Mouse (Mus musculus): Measurements from ENCODE around the gene Slc8a3. TPM values are rescaled to one million over a fixed set of nuclear protein-coding genes. Genes with fewer than 3 reads are reported as not detected.

Slc8a3 gene
- total RNA-seq, 2 experiments from 2014 or later = 50.0 to 52.4 TPM

GRCm38 (mm10) chr12:81188423-81188822 is 144.6 kb downstream of the Slc8a3 start:
- DNase-seq (ENCODE audit: low spot score in 2 of 2) = no peak

DNA sequence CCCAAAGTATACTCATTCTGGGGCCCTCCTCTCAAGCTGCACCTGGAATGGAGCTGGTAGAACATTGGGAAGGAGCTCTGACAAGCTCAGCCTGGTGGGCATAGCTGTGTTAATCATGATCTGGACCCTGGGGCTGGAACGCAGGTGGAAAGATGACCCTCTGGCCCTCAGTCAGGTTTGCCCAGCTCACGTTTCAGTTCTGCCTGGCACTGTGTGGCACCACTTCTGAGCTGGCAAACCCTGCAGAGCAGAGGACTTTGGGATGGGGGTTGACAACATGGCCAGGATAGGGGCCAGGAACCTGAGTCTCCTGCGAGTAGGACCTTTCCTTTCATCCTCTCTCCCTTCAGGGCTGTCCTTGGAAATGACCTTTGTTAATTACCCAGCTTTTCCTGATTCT is 146.3 kb downstream of the Slc8a3 start:
- DNase-seq (ENCODE audit: low spot score in 2 of 2) = no peak

- no peak for DNase-seq (ENCODE audit: low spot score in 2 of 2)
Observed at GRCm38 (mm10) chr12:81186081-81186480, 146.9 kb downstream of the Slc8a3 start.

DNA sequence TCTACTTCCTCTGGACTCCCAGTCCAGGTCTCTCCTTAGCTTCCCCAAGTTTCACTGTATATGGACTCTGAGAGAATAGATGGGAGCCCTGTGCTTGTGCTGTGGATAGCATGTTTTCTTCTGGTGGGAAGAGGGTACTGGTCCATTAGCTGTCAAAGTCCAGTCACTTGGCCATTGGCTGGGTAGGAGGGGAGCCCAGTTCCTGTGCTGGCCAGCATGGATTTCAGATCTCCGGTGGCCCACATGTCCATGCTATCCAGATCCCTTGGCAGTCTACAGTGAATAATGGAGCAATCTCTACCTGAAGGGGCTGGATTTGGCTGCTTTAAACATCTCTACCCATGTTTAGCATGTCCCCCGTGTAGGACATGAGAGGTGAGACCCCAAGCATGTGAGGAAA is 148.0 kb downstream of the Slc8a3 start:
- no peak for DNase-seq (ENCODE audit: low spot score in 2 of 2)

DNA sequence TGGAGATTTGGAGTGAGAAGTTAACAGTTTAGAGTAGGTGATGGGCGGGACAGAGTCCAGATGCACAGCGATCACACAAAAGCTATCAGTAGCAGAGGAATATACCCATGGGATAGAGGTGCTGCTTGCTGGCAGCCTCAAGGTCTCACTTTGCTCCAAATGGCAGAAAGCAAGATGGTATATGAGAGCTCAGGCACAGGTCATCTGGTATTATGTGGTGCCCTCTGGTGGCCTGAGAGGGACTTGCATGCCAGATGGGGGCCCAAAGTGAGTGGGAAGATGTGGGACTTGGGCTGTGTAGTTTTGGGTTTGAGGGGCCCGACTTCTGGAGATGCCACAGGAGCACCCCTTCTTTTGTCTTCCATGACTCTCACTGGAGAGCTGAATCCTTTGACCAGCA is 150.9 kb downstream of the Slc8a3 start:
- DNase-seq (ENCODE audit: low spot score in 2 of 2) = peak; percentile 28 to 52

DNA sequence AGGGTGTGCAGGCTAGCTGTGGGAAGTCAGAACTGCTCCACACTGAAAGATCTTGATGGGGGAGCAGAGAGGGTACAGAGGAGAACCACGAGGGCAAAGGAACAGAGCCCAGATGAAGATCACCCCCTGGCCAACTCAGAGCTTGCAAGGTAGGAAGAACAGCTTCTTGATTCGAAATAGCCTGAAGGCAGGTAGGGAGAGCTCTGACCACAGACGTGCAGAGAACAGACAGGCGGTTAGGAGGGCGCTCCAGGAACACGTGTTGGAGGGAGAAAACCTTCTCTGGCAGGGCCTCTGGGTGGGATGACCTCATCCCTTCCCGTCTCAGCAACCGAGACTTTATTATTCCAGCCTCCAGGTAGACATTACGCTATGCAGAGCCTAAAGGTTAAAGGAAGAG is 157.7 kb downstream of the Slc8a3 start:
- no peak for DNase-seq (ENCODE audit: low spot score in 2 of 2)

DNA sequence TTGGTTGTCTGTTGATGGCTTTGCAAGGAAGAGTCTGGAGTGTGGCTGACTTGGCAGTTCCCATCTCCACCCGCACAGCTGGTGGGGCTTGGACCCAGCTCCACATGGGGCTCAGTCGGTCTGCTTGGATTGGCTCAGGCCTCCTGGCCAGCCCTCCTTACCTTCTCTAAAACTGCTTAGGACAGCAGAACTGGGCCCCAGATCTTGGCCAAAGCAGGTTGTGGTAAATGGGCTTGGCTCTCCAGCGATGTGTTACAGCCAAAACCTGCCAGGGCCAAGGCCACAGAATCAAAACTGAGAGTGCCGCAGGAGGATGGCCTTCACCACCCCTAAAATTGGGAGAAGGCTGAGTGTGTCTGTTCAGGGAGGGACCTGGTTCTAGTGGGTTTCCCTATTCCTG is 159.1 kb downstream of the Slc8a3 start:
- DNase-seq (ENCODE audit: low spot score in 2 of 2) = no peak

- DNase-seq (ENCODE audit: low spot score in 2 of 2) = no peak
Observed at GRCm38 (mm10) chr12:81173011-81173410, 160.0 kb downstream of the Slc8a3 start.

DNA sequence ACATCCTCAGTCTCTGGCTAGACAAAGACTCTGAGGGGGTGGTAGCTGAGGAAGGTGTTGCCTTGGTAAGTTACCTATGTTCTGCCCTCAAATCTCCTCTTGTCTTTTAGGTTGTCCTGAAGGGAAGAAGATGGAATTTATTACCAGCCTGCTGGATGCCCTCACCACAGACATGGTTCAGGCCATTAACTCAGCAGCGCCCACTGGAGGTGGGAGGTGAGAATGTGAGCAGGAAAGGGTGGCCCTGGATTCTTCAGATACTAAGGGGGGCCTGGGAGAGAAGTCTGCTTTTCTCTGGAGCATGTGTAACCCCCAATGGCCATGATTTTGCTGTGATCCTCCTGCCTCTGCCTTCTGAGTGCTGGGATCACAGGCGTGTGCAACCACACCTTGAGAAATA is 162.9 kb downstream of the Slc8a3 start:
- DNase-seq (ENCODE audit: low spot score in 2 of 2) = no peak

DNA sequence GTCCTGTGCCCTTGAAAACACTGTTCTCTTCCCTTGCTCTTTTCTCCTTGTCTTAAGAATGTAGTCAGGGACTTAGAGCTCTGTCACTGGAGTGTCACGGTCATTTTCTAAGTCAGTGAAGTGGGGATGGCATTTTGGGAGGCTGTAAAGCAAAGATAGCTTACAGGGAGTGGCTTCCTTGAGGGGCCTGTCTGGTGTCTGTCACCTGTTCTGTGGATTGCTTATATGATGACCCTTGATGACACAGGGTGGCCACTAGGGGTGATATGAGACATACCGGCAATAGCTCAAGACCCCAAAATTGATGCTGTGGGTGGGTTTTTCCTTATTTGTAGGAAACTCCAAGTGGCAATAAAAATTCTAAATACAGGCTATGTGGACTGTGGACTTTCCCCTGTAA is 164.5 kb downstream of the Slc8a3 start:
- no peak for DNase-seq (ENCODE audit: low spot score in 2 of 2)

GRCm38 (mm10) chr12:81168031-81168430 is 164.9 kb downstream of the Slc8a3 start:
- DNase-seq (ENCODE audit: low spot score in 2 of 2) = no peak

DNA sequence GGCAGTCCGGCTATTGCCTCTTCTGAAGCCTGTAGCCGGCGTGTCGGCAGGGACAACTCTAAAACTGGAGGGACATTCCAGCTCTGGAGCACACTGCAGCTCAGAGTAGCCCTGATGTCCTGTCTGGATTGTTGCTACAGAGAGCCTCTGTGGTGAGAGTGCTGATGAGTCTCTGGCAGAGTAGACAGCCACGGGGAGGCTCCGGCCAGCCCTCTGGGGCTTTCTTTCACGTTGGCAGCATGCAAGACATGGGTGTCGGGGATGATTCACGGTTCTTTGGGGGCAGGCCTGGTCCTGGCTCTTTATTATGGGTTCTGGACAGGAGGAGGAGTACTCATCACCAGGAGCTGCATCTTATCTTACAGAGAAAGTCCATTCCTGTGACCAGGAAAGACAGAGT is 165.8 kb downstream of the Slc8a3 start:
- DNase-seq (ENCODE audit: low spot score in 2 of 2) = no peak

DNA sequence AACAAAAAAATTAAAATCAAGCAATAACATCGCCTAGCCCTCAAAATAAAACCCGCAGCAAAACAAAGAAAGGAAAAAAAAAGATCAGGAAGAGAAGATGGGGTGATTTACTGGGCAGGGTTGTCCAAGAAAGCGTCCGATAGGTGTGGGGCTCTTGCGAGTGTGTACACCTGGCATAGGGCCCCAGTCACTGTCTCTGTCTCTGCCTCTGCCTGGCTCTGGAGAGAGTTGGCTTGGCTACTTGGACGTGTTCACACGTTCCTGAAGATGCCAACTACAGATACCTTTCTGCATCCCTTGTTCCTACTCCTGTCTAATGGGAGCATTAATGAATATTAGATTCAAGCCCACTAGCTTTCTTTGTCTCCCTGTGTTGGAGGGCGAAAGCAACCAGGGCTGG is 166.4 kb downstream of the Slc8a3 start:
- DNase-seq (ENCODE audit: low spot score in 2 of 2) = no peak

DNA sequence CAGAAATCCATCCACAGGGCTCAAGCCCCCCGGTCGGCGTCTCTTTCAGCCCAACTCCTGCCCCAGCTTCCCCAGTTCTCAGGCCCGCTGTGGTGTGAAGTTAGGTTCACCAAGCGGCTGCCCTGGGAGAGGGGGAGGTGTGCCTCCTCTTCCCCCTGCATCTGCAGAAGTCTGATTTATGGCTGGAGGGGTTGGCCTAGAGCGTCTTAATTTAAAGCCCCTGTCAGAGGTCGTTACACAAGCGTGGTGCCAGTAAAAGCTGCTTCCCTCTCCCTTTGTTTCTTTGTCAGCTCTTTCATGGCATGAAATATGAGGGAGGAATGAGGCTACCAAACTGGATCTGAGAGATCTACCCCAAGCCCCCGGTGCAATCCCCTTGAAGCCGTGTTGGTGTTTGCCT is 166.9 kb downstream of the Slc8a3 start:
- no peak for DNase-seq (ENCODE audit: low spot score in 2 of 2)

DNA sequence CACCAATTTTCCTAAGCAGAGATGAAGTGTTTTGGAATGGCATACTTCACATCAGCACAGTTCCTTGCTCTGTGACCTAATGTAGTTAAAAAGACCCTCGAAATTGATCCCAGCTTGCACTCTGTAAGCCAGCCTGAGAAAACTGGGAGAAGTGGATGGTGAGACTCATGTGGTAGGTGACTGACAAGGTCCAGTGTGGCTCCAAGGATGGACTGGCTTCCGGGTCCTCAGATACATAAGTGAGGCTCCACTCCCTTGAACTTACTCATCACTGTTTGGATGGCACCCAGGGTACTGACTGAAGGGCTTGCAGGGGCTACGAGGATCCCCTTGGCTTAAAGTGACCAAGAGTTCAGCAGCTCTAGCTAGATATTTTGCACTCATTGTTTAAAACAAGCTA is 169.4 kb downstream of the Slc8a3 start:
- no peak for DNase-seq (ENCODE audit: low spot score in 2 of 2)

GRCm38 (mm10) chr12:81163131-81163530 is 169.8 kb downstream of the Slc8a3 start:
- no peak for DNase-seq (ENCODE audit: low spot score in 2 of 2)

DNA sequence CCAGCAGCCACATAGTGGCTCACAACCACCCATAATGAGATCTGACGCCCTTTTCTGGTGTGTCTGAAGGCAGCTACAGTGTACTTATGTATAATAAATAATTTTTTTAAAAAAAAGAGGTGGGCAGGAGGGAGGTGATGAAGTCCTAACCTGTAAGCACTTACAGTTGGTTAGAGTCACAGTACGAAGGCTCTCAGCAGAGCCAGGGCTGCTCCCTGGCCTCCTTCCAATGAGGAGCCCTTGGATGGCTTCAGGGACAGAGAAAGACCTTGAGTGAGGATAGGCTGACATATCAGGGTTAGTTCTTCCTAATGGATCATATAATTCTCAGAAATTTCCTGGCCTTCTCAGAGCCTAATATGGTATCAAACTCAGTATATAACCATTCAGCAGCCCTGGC is 171.7 kb downstream of the Slc8a3 start:
- DNase-seq (ENCODE audit: low spot score in 2 of 2) = no peak

DNA sequence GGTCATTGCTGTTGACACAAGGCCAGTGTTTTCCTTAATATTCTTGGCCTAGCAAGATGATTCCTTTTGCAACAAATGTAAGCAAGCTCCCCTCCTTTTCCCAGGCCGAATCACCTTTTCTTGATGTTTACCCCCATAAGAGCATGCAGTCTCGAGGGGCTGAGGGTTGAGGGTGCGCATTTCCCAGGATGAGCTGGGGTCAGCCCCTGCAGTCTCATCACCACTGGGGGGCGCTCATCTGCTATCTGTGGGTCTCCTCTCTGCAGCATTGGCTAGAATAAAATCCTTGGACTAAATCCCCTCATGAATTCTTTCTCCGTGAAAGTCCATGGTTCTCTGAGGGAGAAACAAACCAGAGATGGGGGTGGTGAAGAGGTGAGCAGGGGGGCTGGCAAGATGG is 172.1 kb downstream of the Slc8a3 start:
- no peak for DNase-seq (ENCODE audit: low spot score in 2 of 2)

DNA sequence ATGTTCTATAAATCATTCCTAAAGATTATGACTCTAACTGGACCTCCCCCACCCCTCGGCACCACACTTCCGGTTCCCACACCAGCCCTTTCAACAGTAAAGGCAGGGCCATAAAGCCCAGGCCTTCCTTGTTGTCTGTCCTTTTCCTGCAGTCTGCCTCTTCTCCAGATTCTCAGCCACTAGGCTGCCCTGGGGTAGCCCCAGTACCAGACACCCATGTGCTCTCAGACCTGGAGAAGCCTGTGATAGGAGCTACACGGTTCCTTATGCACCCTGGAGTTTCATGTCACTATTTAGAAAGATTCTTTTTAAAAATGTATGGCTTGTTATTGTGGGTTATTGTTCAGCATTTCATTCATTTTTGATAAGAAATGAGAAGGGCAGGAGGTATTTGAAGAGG is 172.6 kb downstream of the Slc8a3 start:
- no peak for DNase-seq (ENCODE audit: low spot score in 2 of 2)

GRCm38 (mm10) chr12:81159947-81160346 is 173.0 kb downstream of the Slc8a3 start:
- no peak for DNase-seq (ENCODE audit: low spot score in 2 of 2)

GRCm38 (mm10) chr12:81156841-81157240 is 176.1 kb downstream of the Slc8a3 start:
- no peak for DNase-seq (ENCODE audit: low spot score in 2 of 2)

GRCm38 (mm10) chr12:81155675-81156074 is 177.3 kb downstream of the Slc8a3 start:
- no peak for DNase-seq (ENCODE audit: low spot score in 2 of 2)

DNA sequence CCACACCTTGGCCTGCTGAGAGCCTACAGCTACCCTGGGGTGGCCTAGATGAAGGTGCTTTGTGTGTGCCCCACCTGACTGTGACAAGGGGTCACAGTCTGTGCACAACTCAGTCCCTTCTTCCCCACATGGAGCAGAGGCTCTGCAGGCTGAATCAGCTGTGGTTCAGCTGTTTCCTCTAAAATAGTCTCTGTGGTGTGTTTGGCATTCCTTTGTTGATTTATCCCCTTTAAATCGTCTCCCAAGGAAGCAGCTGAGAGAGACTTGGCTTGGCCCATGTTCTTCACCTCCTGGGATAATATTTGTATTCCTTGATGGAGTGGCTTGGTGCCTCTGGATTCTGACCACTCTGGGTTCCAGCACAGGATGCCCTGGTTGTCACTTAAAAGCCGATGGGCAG is 180.9 kb downstream of the Slc8a3 start:
- no peak for DNase-seq (ENCODE audit: low spot score in 2 of 2)

DNA sequence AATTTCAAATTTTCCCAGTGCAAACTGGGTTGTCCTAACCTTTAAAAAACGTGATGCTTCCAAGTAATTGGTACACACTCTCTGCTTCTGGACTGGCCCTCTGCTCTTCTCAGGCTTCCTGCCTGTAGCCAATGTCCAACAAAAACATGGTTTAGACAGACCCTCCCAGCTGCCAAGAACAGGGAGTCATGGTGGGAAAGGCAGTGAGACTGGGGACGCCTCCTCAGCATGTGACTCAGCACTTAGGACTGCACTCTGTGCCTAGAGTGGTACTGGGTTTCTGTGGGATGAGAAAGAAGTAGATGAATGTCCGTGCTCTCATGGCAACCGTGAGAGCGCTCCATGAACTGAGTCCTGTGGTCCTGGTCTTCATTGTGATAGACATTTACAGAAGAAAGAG is 182.1 kb downstream of the Slc8a3 start:
- DNase-seq (ENCODE audit: low spot score in 2 of 2) = no peak
